Mouse (Mus musculus): ENCODE measurements around the gene Calcoco2.

DNA sequence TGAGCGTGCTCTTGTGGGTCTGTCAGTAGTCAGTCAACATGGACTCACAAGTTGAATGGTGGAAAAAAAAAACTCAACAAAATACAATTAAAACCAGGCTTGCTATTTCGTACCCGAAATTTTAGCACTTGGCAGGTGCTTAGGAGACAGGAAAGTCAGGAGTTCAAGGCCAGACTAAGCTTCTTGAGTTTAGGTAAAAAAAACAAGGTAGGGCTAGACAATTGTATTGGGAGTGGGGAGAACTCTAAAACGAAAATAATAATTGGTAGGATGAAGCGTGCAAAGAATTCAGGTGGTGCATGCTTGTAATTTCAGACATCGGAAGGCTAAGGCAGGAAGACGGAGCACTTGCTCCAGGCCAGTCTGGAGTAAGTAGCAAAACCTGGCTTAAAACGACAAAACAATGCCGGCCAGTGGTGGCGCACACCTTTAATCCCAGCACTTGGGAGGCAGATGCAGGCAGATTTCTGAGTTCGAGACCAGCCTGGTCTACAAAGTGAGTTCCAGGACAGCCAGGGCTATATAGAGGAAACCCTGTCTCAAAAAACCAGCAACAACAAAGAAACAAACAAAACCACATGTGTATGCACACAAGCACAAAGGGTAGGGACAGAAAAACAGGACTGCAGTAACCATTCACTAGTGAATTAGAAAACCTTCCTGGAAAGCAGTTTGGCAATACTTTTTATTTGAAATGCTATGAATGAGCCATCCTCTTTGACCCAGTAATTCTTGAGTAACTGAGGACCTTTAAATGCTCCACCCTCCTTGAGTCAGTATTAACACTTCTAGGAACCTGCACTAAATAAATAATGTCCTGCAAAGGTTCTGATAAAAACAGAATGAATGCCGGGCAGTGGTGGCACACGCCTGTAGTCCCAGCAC lies 35.3 kb downstream of the Calcoco2 start:
- no peak for TF ChIP-seq POLR2A (IDR thresholded peaks at IDR 0.05; ENCODE audit: low read depth, low read length)
- no peak for TF ChIP-seq CTCF (conservative IDR thresholded peaks at IDR 0.05; ENCODE audit: insufficient read depth, insufficient read length, low read depth, low read length)
